Mouse (Mus musculus) spleen, adult 2 months (tissue): Measurements from ENCODE around the gene Gm10681. TPM values are rescaled to one million over a fixed set of nuclear protein-coding genes. Genes with fewer than 3 reads are reported as not detected.
"Not testable (repeated sequence)": the region's sequence is repeated elsewhere in the genome, so short reads cannot be mapped to it uniquely, and the experiment has no call there.

Source experiments
- DNase-seq, 2 experiments: peaks; one replicate each; pipeline versions ENCODE4 v3.0.0 to v3.0.0-alpha.2; 2012 to 2021; ENCODE audit warnings: low spot score in 2 of 2, low read depth in 1 of 2
- H3K27ac ChIP-seq: fragments of 200-500 bp; 2 replicates; pipeline ENCODE4 v1.5.1; 2012; ENCODE audit warnings: low read length, inconsistent platforms; ENCODE audit not compliant: insufficient read depth
- H3K27me3 ChIP-seq: fragments of 200-500 bp; 2 replicates; pipeline ENCODE4 v1.6.1; 2012; ENCODE audit warnings: mild to moderate bottlenecking, moderate library complexity, low read length, inconsistent platforms; ENCODE audit not compliant: control insufficient read depth, insufficient read depth
- H3K36me3 ChIP-seq: fragments of 200-500 bp; 2 replicates; pipeline ENCODE4 v1.6.1; 2012; ENCODE audit warnings: mild to moderate bottlenecking, low read length, inconsistent platforms; ENCODE audit not compliant: control insufficient read depth, insufficient read depth
- H3K4me1 ChIP-seq: fragments of 200-500 bp; 2 replicates; pipeline ENCODE4 v1.6.1; 2011; ENCODE audit warnings: inconsistent platforms; ENCODE audit not compliant: control insufficient read depth, insufficient read depth, insufficient read length
- H3K4me3 ChIP-seq: fragments of 200-500 bp; 2 replicates; pipeline ENCODE4 v1.5.1; 2011; ENCODE audit warnings: mild to moderate bottlenecking, inconsistent platforms; ENCODE audit not compliant: insufficient read depth, insufficient read length; ENCODE audit errors: extremely low read depth
- WGBS: fragments of 180-500 bp; shearing (Covaris S2); methylation state at CpG from one replicate; pipeline ENCODE4 v1.1.7; 2018; 5-methylcytosine and 5-hydroxymethylcytosine counted together
- polyA plus RNA-seq: library from polyadenylated mRNA; depleted of rRNA; stranded (reverse); fragments of >200 nt; gene quantifications from 2 replicates; pipeline ENCODE4 v1.2.3, GENCODE M21; 2012; rRNA removed

Gene Gm10681
- polyA plus RNA-seq, 1 experiment, result not detected

DNA sequence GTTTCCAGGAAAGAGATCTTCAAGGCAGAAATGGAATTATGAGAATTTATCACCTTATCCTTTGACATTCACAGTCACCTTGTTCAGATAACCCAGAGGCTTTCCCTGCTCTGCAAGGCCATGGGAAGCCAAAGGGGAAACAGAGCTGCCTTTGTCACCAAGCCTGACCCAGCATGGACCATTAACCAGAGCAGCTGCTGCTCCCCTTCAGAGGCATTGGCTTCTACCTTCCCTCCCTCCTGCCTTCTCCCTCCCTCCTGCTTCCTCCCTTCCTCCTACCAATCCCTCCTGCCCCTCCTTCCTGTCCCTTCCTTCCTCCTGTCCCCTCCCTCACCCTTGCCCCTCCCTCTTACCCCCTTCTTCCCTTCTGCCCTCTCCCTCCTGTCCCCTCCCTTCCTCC, 41.0 kb downstream of the Gm10681 start:
- H3K4me1 ChIP-seq, H3K27me3 ChIP-seq, H3K27ac ChIP-seq, DNase-seq, H3K36me3 ChIP-seq, H3K4me3 ChIP-seq: not testable (repeated sequence)

GRCm38 (mm10) chr3:98524978-98525377, 63.6 kb downstream of the Gm10681 start:
- not testable (repeated sequence) for H3K27me3 ChIP-seq, H3K4me3 ChIP-seq, H3K36me3 ChIP-seq, DNase-seq, H3K27ac ChIP-seq, H3K4me1 ChIP-seq

- not testable (repeated sequence) for H3K36me3 ChIP-seq, DNase-seq, H3K4me3 ChIP-seq, H3K27ac ChIP-seq, H3K4me1 ChIP-seq, H3K27me3 ChIP-seq
- WGBS, result no CpG with 5 or more reads among the region's 1 CpGs
Observed at GRCm38 (mm10) chr3:98524552-98524951, 64.1 kb downstream of the Gm10681 start.

DNA sequence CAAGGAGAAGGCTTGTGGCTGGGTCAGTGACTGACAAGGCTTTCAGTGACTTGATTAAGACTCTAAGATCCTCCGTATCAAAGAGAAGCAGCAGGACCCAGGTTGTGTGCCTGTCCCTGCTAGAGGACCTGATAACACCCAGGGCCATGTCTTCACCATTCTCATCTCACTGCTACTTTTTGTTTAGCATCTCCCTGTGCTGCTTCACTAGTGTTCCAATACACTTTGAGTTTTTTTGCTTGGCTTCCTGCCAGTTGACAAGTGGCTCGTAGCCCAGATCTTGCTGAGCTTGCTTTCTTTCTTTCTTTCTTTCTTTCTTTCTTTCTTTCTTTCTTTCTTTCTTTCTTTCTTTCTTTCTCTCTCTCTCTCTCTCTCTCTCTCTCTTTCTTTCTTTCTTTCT, 65.8 kb downstream of the Gm10681 start:
- H3K4me3 ChIP-seq, H3K27ac ChIP-seq, H3K36me3 ChIP-seq, H3K27me3 ChIP-seq, DNase-seq, H3K4me1 ChIP-seq: not testable (repeated sequence)
- WGBS, result 75% methylated on average over 1 of the region's 2 CpGs

DNA sequence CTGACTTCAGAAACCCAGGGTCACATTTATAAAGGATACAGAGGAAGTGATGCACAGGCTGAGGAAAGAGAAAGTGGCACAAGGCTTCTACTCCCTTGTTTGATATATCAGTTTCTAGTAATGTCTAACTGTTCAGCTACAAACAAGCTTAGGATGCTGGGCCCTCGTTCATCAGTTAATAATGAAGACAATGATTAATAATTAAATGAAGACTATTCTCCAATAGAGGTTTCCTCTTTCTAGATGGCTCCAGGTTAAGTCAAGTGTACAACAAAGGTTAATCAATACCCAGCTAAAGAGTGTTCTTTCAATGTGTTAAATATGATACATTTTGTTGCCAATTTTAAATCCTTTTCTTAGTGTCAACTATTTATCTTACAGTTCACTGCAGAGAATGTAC, 78.2 kb downstream of the Gm10681 start, which contains the start of gene Hsd3b4:
Hsd3b4 (minus strand) TSS at position 101 of the 400 bp plus-strand sequence.
- not testable (repeated sequence) for H3K4me1 ChIP-seq, H3K36me3 ChIP-seq, DNase-seq, H3K27me3 ChIP-seq, H3K4me3 ChIP-seq, H3K27ac ChIP-seq
- no CpG with 5 or more reads among the region's 1 CpGs for WGBS

DNA sequence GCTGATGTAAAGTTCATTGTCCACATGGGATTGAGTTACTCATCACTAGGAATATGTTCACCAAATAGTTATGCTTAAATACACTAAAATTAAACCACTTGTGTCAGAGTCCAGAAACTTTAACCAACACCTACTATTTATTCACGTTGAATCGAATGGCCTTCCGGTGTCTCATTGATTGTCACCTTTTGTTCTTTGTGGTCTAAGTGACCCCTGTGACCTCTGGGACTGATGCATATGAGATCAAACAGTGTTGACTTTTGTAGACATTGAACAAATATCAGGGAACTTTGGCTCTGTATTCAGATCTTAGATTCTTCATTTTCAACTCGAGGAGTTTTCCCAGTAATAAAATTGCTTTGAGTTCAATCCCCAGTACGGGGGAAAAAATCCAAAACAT, 81.4 kb downstream of the Gm10681 start:
- no CpG with 5 or more reads among the region's 5 CpGs for WGBS
- not testable (repeated sequence) for DNase-seq, H3K27ac ChIP-seq, H3K4me1 ChIP-seq, H3K27me3 ChIP-seq, H3K4me3 ChIP-seq, H3K36me3 ChIP-seq

Other genes with a start within 250 kb of the Gm10681 start
- 53.1 and 70.7 TPM in 2 replicates for gene Phgdh, start 248.8 kb downstream of the Gm10681 start, polyA plus RNA-seq
- 0.68 and 0.96 TPM in 2 replicates for gene Zfp697, start 206.3 kb downstream of the Gm10681 start, polyA plus RNA-seq
- 0.18 TPM in 1 of 2 replicates, not detected in the other for gene Gm4450, start 131.7 kb downstream of the Gm10681 start, polyA plus RNA-seq
- gene Hsd3b4, start 78.3 kb downstream of the Gm10681 start, polyA plus RNA-seq, result not detected in 2 replicates
- gene Hsd3b5, start 41.4 kb upstream of the Gm10681 start, polyA plus RNA-seq, result not detected in 2 replicates
- gene Hsd3b2, start 135.7 kb upstream of the Gm10681 start, polyA plus RNA-seq, result 0.02 TPM in 1 of 2 replicates, not detected in the other
- gene Hsd3b3, start 174.3 kb upstream of the Gm10681 start, polyA plus RNA-seq, result not detected in 2 replicates
- gene Hsd3b6, start 225.6 kb upstream of the Gm10681 start, polyA plus RNA-seq, result not detected in 2 replicates